Mouse (Mus musculus) left cerebral cortex, postnatal 14 days (tissue): ENCODE measurements around the gene Gm5726. TPM values are rescaled to one million over a fixed set of nuclear protein-coding genes. Genes with fewer than 3 reads are reported as not detected.
"Not testable (repeated sequence)": the region's sequence is repeated elsewhere in the genome, so short reads cannot be mapped to it uniquely, and the experiment has no call there.

Source experiments
- DNase-seq, 2 experiments: peaks; one replicate each; pipeline ENCODE4 v3.0.0; 2021 to 2022; ENCODE audit warnings: low spot score in 2 of 2, mixed read lengths in 1 of 2
- intact Hi-C: fragments of 180-260 bp; cut with DNase I; formaldehyde crosslinking; loops from one replicate; pipeline ENCODE4 v1.15.1; 2025
- long read RNA-seq, 2 experiments: library from polyadenylated mRNA; stranded (forward); transcript quantifications; one replicate each; pipeline ENCODE4 v2.0.0; 2021
- total RNA-seq, 2 experiments: library from RNA; stranded (reverse); gene quantifications; 2 replicates each; pipeline ENCODE4 v1.2.3; 2021

The Gm5726 gene
- total RNA-seq, result not detected
- long read RNA-seq, experiment 1, result 0 reads
- long read RNA-seq, experiment 2, result 0 reads

GRCm38 (mm10) chr7:20545657-20546056 lies at the start of gene Gm5726:
Gene Gm5726 (minus strand): TSS chr7:20545757.
- DNase-seq, intact Hi-C loops: not testable (repeated sequence)

GRCm38 (mm10) chr7:20576141-20576540 lies 30.6 kb upstream of the Gm5726 start, which contains the start of gene Gm4141:
Gene Gm4141 (minus strand): TSS chr7:20576241.
- intact Hi-C loops, DNase-seq: not testable (repeated sequence)

GRCm38 (mm10) chr7:20533537-20533936 lies 12.0 kb downstream of the Gm5726 start, which contains the start of gene Vmn1r104:
Gene Vmn1r104 (plus strand): TSS chr7:20533837.
- DNase-seq, intact Hi-C loops: not testable (repeated sequence)

GRCm38 (mm10) chr7:20510434-20510833 lies 35.1 kb downstream of the Gm5726 start, which contains the start of gene Vmn1r103:
Gene Vmn1r103 (minus strand): TSS chr7:20510534.
- intact Hi-C loops, DNase-seq: not testable (repeated sequence)

Other genes with a start within 250 kb of the Gm5726 start
- gene Gm4133, start 211.7 kb downstream of the Gm5726 start, total RNA-seq, result not detected
- gene Gm5728, start 170.3 kb downstream of the Gm5726 start, total RNA-seq, result not detected
- gene Vmn1r100, start 127.8 kb downstream of the Gm5726 start, total RNA-seq, result not detected
- gene Vmn1r101, start 103.2 kb downstream of the Gm5726 start, total RNA-seq, result not detected
- gene Gm10670, start 70.8 kb downstream of the Gm5726 start, total RNA-seq, result not detected
- not detected for gene Vmn1r103, start 35.2 kb downstream of the Gm5726 start, total RNA-seq
- gene Vmn1r104, start 11.9 kb downstream of the Gm5726 start, total RNA-seq, result not detected
- gene Gm4141, start 30.5 kb upstream of the Gm5726 start, total RNA-seq, result not detected
- gene Gm4513, start 53.3 kb upstream of the Gm5726 start, total RNA-seq, result not detected
- not detected for gene Vmn1r107, start 123.2 kb upstream of the Gm5726 start, total RNA-seq
- not detected for gene Vmn1r111, start 157.5 kb upstream of the Gm5726 start, total RNA-seq
- gene Gm10668, start 184.9 kb upstream of the Gm5726 start, total RNA-seq, result not detected
- gene Vmn1r112, start 225.4 kb upstream of the Gm5726 start, total RNA-seq, result not detected
- not detected for gene Vmn1r113, start 241.5 kb upstream of the Gm5726 start, total RNA-seq